Mouse (Mus musculus) midbrain, embryonic 11.5 days (tissue): ENCODE results near the gene Dnajb14. TPM values are rescaled to one million over a fixed set of nuclear protein-coding genes. Genes with fewer than 3 reads are reported as not detected.
"Not testable (repeated sequence)": the region's sequence is repeated elsewhere in the genome, so short reads cannot be mapped to it uniquely, and the experiment has no call there.

Experiments used
- ATAC-seq: fragments of 200-750 bp; cut with Nextera tagmentation; 2 replicates; pipeline ENCODE4 v1.8.0; 2017; ENCODE audit warnings: moderate TSS enrichment, moderate library complexity; ENCODE audit not compliant: low FRiP score
- DNase-seq: peaks from one replicate; pipeline ENCODE4 v3.0.0; 2015; ENCODE audit warnings: low spot score; ENCODE audit errors: missing footprints
- H3K27ac ChIP-seq: fragments of 300-500 bp; sonication (generic); 2 replicates; pipeline ENCODE4 v1.5.1; 2014; ENCODE audit warnings: low read depth, low read length
- H3K27me3 ChIP-seq: fragments of 300-500 bp; sonication (generic); 2 replicates; pipeline ENCODE4 v1.6.1; 2014; ENCODE audit warnings: mild to moderate bottlenecking, low read length, moderate library complexity, mixed read lengths; ENCODE audit not compliant: control insufficient read depth, insufficient read depth
- H3K36me3 ChIP-seq: fragments of 300-500 bp; sonication (generic); 2 replicates; pipeline ENCODE4 v1.6.1; 2014; ENCODE audit warnings: mild to moderate bottlenecking, low read length, moderate library complexity, mixed read lengths; ENCODE audit not compliant: control insufficient read depth, insufficient read depth
- H3K4me1 ChIP-seq: fragments of 300-500 bp; sonication (generic); 2 replicates; pipeline ENCODE4 v1.6.1; 2014; ENCODE audit warnings: low read length; ENCODE audit not compliant: control insufficient read depth, insufficient read depth
- H3K4me2 ChIP-seq: fragments of 300-500 bp; sonication (generic); 2 replicates; pipeline ENCODE4 v1.6.1; 2014; ENCODE audit warnings: mild to moderate bottlenecking, moderate library complexity
- H3K4me3 ChIP-seq: fragments of 300-500 bp; sonication (generic); 2 replicates; pipeline ENCODE4 v1.5.1; 2014; ENCODE audit warnings: low read depth, low read length
- H3K9ac ChIP-seq: fragments of 300-500 bp; sonication (generic); 2 replicates; pipeline ENCODE4 v1.6.1; 2014; ENCODE audit warnings: low read length
- H3K9me3 ChIP-seq: fragments of 300-500 bp; sonication (generic); 2 replicates; pipeline ENCODE4 v1.6.1; 2016; ENCODE audit warnings: low read length; ENCODE audit not compliant: control insufficient read depth
- WGBS: fragments of 180-500 bp; shearing (Covaris S2); extraction: QIAGEN DNeasy Blood & Tissue Kit; methylation state at CpG from one replicate; pipeline ENCODE4 v1.1.7; 2014; 5-methylcytosine and 5-hydroxymethylcytosine counted together
- polyA plus RNA-seq: library from polyadenylated mRNA; unstranded; fragments of >200 nt; fragmentation: Nextera tagmentation; extraction: Ambion mirVana; gene quantifications from 2 replicates; pipeline ENCODE4 v1.2.1, GENCODE M21; 2014

Dnajb14 gene
- polyA plus RNA-seq, 1 experiment from 2014 or later, result 9.9 TPM

GRCm38 (mm10) chr3:137961736-137962385 is 94.4 kb downstream of the Dnajb14 start:
- H3K27me3 ChIP-seq, result no peaks in the 10 kb centered on the region
- ATAC-seq (no peak), DNase-seq (peak; percentile 54)
- no peak overlapping the region for H3K27ac ChIP-seq
- H3K36me3 ChIP-seq, result no peaks in the 10 kb centered on the region
- H3K9ac ChIP-seq, result no peak overlapping the region
- no peak overlapping the region for H3K4me3 ChIP-seq
- no peaks in the 10 kb centered on the region for H3K9me3 ChIP-seq
- no peaks in the 10 kb centered on the region for H3K4me1 ChIP-seq
- WGBS, result 63% methylated on average over 8 of the region's 8 CpGs
- H3K4me2 ChIP-seq, result no peak overlapping the region

- Histone ChIP-seq H3K4me2 (no peak overlapping the region), H3K36me3 (no peaks in the 10 kb centered on the region), H3K27me3 (no peaks in the 10 kb centered on the region), H3K4me1 (no peaks in the 10 kb centered on the region), H3K9ac (no peak overlapping the region), H3K9me3 (no peaks in the 10 kb centered on the region), H3K27ac (no peak overlapping the region), H3K4me3 (no peak overlapping the region)
- WGBS, result 76% methylated on average over 8 of the region's 8 CpGs
- DNase-seq, result peak; percentile 57
- no peak for ATAC-seq
Measured at GRCm38 (mm10) chr3:137963508-137963907, 96.0 kb downstream of the Dnajb14 start.

GRCm38 (mm10) chr3:137964014-137964413 is 96.5 kb downstream of the Dnajb14 start:
- H3K36me3 ChIP-seq, H3K27ac ChIP-seq, ATAC-seq, H3K4me3 ChIP-seq, H3K4me1 ChIP-seq, H3K27me3 ChIP-seq, H3K4me2 ChIP-seq, H3K9me3 ChIP-seq, H3K9ac ChIP-seq: not testable (repeated sequence)
- 59% methylated on average over 1 of the region's 1 CpGs for WGBS
- DNase-seq, result peak; percentile 8

Other genes starting within 250 kb of the Dnajb14 start
- gene Ddit4l, start 246.1 kb upstream of the Dnajb14 start, polyA plus RNA-seq, result 13.7 and 16.8 TPM in 2 replicates
- gene Gm21962, start 196.2 kb upstream of the Dnajb14 start, polyA plus RNA-seq, result not detected in 2 replicates
- 3,387 and 3,446 TPM in 2 replicates for gene H2afz, start 3.2 kb upstream of the Dnajb14 start, polyA plus RNA-seq
- 98.7 and 106 TPM in 2 replicates for gene Lamtor3, start 50.8 kb downstream of the Dnajb14 start, polyA plus RNA-seq
- 3.2 and 3.4 TPM in 2 replicates for gene Dapp1, start 113.9 kb downstream of the Dnajb14 start, polyA plus RNA-seq
- gene 1110002E22Rik, start 197.4 kb downstream of the Dnajb14 start, polyA plus RNA-seq, result 0.01 and 0.08 TPM in 2 replicates
- gene Gm5105, start 199.7 kb downstream of the Dnajb14 start, polyA plus RNA-seq, result not detected in 2 replicates